Mouse (Mus musculus): ENCODE data around the gene Reep3.
"Not testable (repeated sequence)": the region's sequence is repeated elsewhere in the genome, so short reads cannot be mapped to it uniquely, and the experiment has no call there.

- TF ChIP-seq TAL1, GATA1 (IDR thresholded peaks at IDR 0.05; ENCODE audit: low read length): not testable (repeated sequence)
These were observed 16.2 kb upstream of the Reep3 start for GRCm38 (mm10) chr10:67112967-67113366.
